Mouse (Mus musculus) myocyte (in vitro differentiated cells): ENCODE measurements at regions not wholly inside any gene's neighbourhood (a gene's known extent, or its start where the extent isn't known, plus 50 kb on each side); places are given as distances from the start of the nearest gene placed in this dataset.

Source experiments
- MAX ChIP-seq: IDR thresholded peaks from one replicate; pipeline ENCODE4 v1.6.1; 2011; ENCODE audit warnings: low read depth, mild to moderate bottlenecking, control low read depth
- POLR2A ChIP-seq: IDR thresholded peaks from one replicate; pipeline ENCODE4 v1.6.1; 2011; ENCODE audit warnings: low read depth, mild to moderate bottlenecking, control low read depth, moderate library complexity; ENCODE audit not compliant: insufficient read length
- TCF3 ChIP-seq: IDR thresholded peaks from one replicate; pipeline ENCODE4 v1.6.1; 2011; ENCODE audit warnings: low read depth, control low read depth; ENCODE audit not compliant: insufficient read length

- TF ChIP-seq POLR2A (no peak), TCF3 (no peak), MAX (no peak)
Observed at GRCm38 (mm10) chr2:117743901-117744300, 367.8 kb upstream of the Thbs1 start.
